Mouse (Mus musculus) CD8-positive naive resting alpha-beta T cell, adult 2 months (primary cell): ENCODE data around the gene Pfdn6.
A peak's percentile ranks its signal among the peaks of the same experiment; 100 is the strongest.
"Not testable (repeated sequence)": the region's sequence is repeated elsewhere in the genome, so short reads cannot be mapped to it uniquely, and the experiment has no call there.

Source experiments
- DNase-seq, 2 experiments: peaks; one replicate each; pipeline ENCODE4 v3.0.0; 2022; ENCODE audit warnings: low read depth in 2 of 2, low spot score in 2 of 2

Gene Pfdn6

GRCm38 (mm10) chr17:33916847-33917655 is 23.1 kb downstream of the Pfdn6 start:
- no peak for DNase-seq

DNA sequence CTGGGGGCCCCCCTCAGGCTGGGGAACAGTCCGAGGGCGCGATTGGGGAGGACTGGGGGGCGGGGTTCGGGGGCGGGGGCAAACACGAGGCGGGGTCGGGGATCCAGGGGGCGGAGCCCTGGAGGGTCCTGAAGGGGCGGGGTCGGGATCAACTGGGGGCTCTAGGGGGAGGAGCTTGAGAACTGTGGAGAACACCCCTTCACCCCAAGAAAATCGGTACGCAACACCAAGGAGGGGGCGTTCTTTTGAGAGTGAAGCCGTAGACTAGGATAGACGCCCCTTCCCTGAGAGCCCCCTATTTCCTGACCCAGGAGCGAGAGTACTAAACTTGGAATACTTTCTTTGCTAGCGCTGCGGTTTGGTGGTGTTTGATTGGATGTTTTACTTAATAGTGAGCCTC is 23.8 kb downstream of the Pfdn6 start:
- no peak for DNase-seq

GRCm38 (mm10) chr17:33915671-33916250 is 24.4 kb downstream of the Pfdn6 start, which contains the start of the genes Tapbp and Zbtb22:
Gene Tapbp (plus strand): TSS chr17:33915899.
Gene Zbtb22 (plus strand): TSS chr17:33915904.
- peak; percentile 84 to 93 for DNase-seq

- no peak for DNase-seq
Observed at GRCm38 (mm10) chr17:33914969-33915391, 25.2 kb downstream of the Pfdn6 start.

DNA sequence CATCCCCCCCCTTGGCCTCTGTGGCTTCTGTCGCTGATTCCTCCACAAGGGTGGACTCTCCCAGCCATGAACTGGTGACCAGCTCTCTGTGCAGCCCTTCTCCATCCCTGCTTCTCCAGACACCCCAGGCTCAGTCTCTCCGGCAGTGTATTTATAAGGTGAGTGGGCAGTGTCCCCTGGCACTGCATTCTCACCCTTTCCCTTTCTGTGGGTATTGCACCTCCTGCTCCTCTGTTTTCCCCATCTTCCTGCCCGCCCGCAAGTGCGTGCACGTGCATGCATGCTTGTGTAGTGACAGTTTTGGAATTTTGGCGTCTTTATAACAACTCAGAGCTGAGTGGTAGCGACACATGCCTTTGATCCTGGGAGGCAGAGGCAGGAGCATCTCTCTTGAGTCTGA is 26.2 kb downstream of the Pfdn6 start:
- DNase-seq = no peak

DNA sequence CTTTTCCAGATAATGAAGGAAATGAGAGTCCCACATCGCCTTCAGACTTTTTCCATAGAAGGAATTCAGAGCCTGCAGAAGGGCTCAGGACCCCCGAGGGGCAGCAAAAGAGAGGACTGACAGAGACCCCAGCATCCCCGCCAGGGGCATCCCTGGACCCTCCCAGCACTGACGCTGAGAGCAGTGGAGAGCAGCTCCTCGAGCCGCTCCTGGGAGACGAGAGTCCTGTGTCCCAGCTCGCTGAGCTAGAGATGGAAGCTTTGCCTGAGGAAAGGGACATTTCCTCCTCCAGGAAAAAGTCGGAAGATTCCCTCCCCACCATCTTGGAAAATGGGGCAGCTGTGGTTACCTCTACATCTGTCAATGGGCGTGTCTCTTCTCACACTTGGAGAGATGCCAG is 26.9 kb downstream of the Pfdn6 start:
- no peak for DNase-seq

DNA sequence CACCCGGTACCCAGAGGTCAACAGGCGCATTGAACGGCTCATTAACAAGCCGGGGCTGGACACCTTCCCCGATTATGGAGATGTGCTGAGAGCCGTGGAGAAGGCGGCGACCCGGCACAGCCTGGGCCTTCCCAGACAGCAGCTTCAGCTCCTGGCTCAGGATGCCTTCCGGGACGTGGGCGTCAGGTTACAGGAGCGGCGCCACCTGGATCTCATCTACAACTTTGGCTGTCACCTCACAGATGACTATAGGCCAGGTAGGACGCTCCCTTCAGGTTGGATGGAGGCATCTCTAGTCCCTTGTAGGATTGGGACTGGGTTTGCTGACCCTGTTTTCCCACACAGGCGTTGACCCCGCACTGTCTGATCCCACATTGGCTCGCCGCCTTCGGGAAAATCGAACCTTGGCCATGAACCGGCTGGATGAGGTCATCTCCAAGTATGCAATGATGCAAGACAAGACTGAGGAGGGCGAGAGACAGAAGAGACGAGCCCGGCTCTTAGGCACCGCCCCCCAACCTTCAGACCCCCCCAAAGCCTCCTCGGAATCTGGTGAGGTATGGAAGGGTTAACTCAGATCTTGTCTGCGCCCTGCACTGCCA is 28.2 kb downstream of the Pfdn6 start:
- no peak for DNase-seq

GRCm38 (mm10) chr17:33911052-33911812 is 28.9 kb downstream of the Pfdn6 start:
- DNase-seq = no peak

DNA sequence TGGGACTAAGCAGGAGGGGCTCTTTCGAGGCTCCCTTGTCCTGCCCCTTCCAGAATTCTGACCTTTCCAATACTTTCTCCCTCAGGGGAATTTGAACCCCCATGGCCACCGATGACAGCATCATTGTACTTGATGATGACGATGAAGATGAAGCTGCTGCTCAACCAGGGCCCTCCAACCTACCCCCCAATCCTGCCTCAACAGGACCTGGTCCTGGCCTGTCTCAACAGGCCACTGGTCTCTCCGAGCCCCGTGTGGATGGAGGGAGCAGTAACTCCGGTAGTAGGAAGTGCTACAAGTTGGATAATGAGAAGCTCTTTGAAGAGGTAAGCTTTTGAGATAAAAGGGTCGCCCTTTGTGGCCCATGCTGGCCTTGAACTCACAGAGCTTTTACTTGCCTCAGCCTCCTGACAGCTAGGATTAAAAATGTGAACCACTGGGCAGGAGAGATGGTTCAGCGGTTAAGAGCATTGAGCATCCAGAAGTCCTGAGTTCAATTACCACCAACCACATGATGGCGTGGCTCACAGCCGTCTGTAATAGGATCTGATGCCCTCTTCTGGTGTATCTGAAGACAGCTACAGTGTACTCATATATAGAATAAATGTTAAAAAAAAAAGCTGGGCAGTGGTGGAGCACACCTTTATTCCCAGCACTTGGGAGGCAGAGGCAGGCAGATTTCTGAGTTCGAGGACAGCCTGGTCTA is 29.6 kb downstream of the Pfdn6 start:
- DNase-seq = no peak

DNA sequence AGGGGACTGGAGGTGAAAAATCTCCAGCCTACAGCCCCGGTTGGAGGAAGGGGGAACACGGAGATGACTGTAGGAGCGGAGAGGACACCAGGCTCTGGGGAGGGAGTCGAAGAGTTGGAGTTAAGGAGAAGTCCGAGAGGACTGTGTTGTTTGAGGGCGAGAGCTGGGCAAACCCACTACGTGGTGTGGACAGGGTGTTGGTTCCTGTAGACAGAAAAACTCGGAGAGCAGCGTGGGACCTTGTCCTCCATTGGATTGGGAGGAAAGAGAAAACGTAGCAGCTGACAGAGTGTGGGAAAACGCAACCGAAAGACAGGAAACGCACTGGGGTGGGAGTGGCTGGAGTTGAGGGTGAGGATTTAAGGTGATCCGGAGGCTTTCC is 30.3 kb downstream of the Pfdn6 start:
- peak in 1 of 2 experiments; percentile 30 for DNase-seq

GRCm38 (mm10) chr17:33909077-33909868 is 30.9 kb downstream of the Pfdn6 start, which contains the start of gene Daxx:
Gene Daxx (plus strand): TSS chr17:33909414.
- DNase-seq = peak; percentile 97

- no peak for DNase-seq
Observed at GRCm38 (mm10) chr17:33908331-33909076, 31.6 kb downstream of the Pfdn6 start.

GRCm38 (mm10) chr17:33904835-33905234 is 35.3 kb downstream of the Pfdn6 start, which contains the start of gene Platr17:
Gene Platr17 (plus strand): TSS chr17:33905135.
- not testable (repeated sequence) for DNase-seq

DNA sequence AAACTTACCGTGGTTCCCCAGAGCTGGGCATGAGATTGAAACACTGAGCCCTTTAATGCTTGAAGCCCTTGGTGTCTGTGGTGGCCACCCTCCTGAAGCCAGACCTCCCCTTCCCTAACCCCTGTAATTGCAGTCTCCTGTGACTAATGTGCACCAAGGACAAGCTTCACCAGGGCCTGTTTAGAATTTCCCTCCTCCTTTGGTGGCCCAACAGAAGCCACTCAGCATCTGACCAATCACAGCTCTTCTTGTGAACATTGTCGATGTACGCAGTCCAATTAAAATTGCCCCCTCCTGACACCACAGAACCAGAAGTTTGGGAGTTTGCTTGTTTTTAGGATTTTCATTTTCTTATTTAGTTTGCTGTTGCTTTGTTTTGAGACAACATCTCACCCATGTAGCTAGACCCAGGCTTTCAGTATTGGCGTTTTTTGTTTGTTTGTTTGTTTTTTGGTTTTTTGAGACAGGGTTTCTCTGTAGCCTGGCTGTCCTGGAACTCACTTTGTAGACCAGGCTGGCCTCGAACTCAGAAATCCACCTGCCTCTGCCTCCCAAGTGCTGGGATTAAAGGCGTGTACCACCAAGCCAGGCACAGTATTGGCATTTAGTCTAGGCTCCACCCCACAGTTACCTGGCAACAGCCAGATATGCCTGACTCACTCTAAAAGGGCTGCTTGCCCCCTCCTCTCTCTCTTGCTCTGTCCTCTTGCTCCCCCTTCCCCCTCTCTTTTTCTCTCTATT is 36.1 kb downstream of the Pfdn6 start:
- DNase-seq = not testable (repeated sequence)

- DNase-seq = no peak
Observed at GRCm38 (mm10) chr17:33902491-33902890, 37.7 kb downstream of the Pfdn6 start.

DNA sequence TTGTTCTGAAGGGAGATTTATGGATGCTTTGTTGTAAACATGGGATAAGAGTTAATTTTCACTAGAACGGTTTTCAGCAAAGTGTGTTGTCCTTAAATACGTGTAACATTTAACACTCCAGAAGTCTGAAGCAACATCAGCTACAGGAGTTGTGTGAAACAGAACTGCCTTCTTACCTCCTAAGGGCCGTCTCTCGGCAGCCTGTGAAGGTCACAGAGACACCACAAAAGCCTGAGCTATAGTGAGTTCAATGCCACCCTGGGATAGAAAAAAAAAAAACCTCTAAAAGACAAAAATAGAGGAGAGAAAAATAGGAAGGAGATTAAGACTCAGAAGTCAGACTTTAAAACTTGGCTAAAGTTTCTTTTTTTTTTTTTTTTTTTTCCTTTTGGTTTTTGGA is 38.1 kb downstream of the Pfdn6 start:
- no peak for DNase-seq

DNA sequence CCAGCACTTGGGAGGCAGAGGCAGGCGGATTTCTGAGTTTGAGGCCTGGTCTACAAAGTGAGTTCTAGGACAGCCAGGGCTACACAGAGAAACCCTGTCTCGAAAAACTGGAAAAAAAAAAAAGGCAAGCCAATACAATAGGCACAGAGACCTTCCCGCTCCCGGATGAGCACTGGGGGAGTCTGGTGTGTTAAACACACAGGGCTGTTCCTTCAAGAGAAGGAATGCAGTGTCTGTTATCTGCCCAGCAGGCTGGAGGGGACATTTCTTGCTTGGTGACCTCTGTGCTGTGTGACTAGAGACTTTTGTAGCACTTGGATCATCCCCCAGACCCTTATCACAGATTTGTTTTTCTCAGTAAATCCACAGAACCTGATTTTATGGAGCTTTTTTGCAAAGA is 38.5 kb downstream of the Pfdn6 start:
- no peak for DNase-seq

DNA sequence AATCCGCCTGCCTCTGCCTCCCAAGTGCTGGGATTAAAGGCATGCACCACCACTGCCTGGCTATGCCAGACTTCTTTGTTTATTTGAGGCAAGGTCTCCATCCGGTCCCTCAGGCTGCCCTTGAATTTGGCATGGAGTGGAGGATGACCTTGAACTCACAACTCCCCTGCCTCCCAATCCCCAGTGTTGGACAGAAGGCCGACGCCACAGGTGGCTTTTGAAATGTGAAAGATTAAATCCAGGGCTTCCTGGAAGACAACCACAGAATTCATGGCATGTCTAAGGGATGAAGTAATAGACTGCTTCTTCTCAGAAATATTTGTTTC is 39.2 kb downstream of the Pfdn6 start:
- DNase-seq = no peak
